Mouse (Mus musculus) myocyte (in vitro differentiated cells): ENCODE measurements around the gene Jaml. TPM values are rescaled to one million over a fixed set of nuclear protein-coding genes. Genes with fewer than 3 reads are reported as not detected.
A peak's percentile ranks its signal among the peaks of the same experiment; 100 is the strongest.

ENCODE experiments used
- H3K27me3 ChIP-seq: one replicate; pipeline ENCODE4 v1.6.1; 2011; ENCODE audit not compliant: control insufficient read depth, insufficient read depth, insufficient read length
- H3K36me3 ChIP-seq: one replicate; pipeline ENCODE4 v1.6.1; 2011; ENCODE audit not compliant: control insufficient read depth, insufficient read depth
- H3K4me2 ChIP-seq: one replicate; pipeline ENCODE4 v1.6.1; 2011; ENCODE audit warnings: low read depth, control low read depth
- H3K4me3 ChIP-seq: one replicate; pipeline ENCODE4 v1.5.1; 2011; ENCODE audit warnings: mild to moderate bottlenecking, control low read depth, moderate library complexity
- H3K79me2 ChIP-seq: one replicate; pipeline ENCODE4 v1.6.1; 2011; ENCODE audit not compliant: control insufficient read depth, insufficient read depth
- H3ac ChIP-seq: one replicate; pipeline ENCODE4 v1.6.1; 2011; ENCODE audit not compliant: control insufficient read depth, insufficient read length
- CEBPB ChIP-seq: IDR thresholded peaks from 2 replicates; pipeline ENCODE4 v1.6.1; 2011; ENCODE audit warnings: mild to moderate bottlenecking, moderate library complexity; ENCODE audit not compliant: poor library complexity, insufficient read depth, severe bottlenecking
- E2F4 ChIP-seq: IDR thresholded peaks from one replicate; pipeline ENCODE4 v1.6.1; 2011; ENCODE audit warnings: mild to moderate bottlenecking, control low read depth, moderate library complexity; ENCODE audit not compliant: insufficient read depth
- MAX ChIP-seq: IDR thresholded peaks from one replicate; pipeline ENCODE4 v1.6.1; 2011; ENCODE audit warnings: low read depth, mild to moderate bottlenecking, control low read depth
- MYOD1 ChIP-seq, 3 experiments: IDR thresholded peaks; one replicate each; pipeline ENCODE4 v1.6.1; 2011; ENCODE audit warnings: control low read depth in 2 of 3, low read depth in 2 of 3, mild to moderate bottlenecking in 2 of 3, moderate library complexity in 1 of 3; ENCODE audit not compliant: insufficient read length in 2 of 3, control insufficient read depth in 1 of 3
- MYOG ChIP-seq, 3 experiments: IDR thresholded peaks; one replicate each; pipeline ENCODE4 v1.6.1; 2011; ENCODE audit warnings: control low read depth in 2 of 3, low read depth in 2 of 3, mild to moderate bottlenecking in 2 of 3; ENCODE audit not compliant: insufficient read length in 2 of 3, control insufficient read depth in 1 of 3, insufficient read depth in 1 of 3
- POLR2A ChIP-seq: IDR thresholded peaks from one replicate; pipeline ENCODE4 v1.6.1; 2011; ENCODE audit warnings: low read depth, mild to moderate bottlenecking, control low read depth, moderate library complexity; ENCODE audit not compliant: insufficient read length
- POLR2AphosphoS2 ChIP-seq: IDR thresholded peaks from one replicate; pipeline ENCODE4 v1.6.1; 2011; ENCODE audit warnings: low read depth, control low read depth; ENCODE audit not compliant: insufficient read length
- REST ChIP-seq: IDR thresholded peaks from one replicate; pipeline ENCODE4 v1.6.1; 2011; ENCODE audit warnings: mild to moderate bottlenecking, control low read depth, moderate library complexity; ENCODE audit not compliant: insufficient read depth, insufficient read length
- SRF ChIP-seq: IDR thresholded peaks from one replicate; pipeline ENCODE4 v1.6.1; 2011; ENCODE audit warnings: low read depth; ENCODE audit not compliant: control insufficient read depth, insufficient read length
- TCF12 ChIP-seq: IDR thresholded peaks from one replicate; pipeline ENCODE4 v1.6.1; 2011; ENCODE audit warnings: mild to moderate bottlenecking, control low read depth; ENCODE audit not compliant: poor library complexity, insufficient read depth, severe bottlenecking
- TCF3 ChIP-seq: IDR thresholded peaks from one replicate; pipeline ENCODE4 v1.6.1; 2011; ENCODE audit warnings: low read depth, control low read depth; ENCODE audit not compliant: insufficient read length
- USF1 ChIP-seq: IDR thresholded peaks from one replicate; pipeline ENCODE4 v1.6.1; 2011; ENCODE audit warnings: low read depth, mild to moderate bottlenecking, control low read depth, moderate library complexity
- polyA plus RNA-seq: library from polyadenylated mRNA; unstranded; fragments of >200 nt; fragmentation: generic; extraction: Trizol; gene quantifications from one replicate; pipeline ENCODE4 v1.2.1, GENCODE M21; 2012; ENCODE audit warnings: missing spikeins

Gene Jaml
- polyA plus RNA-seq, 1 experiment = not detected

DNA sequence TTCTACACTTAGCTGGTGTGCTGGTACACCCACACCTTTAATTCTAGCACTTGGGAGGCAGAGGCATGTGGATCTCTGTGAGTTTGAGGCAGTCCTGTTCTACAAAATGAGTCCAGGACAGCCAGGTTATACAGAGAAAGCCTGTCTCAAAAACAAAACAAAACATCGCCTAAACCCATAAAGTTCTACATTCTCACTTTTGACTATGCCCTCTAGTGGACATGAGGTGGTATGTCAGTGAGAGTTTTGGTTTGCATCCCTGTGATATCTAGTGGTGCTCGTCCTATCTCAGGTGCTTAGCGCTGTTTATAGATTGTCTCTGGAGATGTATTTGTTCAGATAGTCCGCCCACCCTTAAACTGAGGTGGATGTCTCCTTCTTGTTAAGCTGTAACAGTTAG lies 30.5 kb upstream of the Jaml start:
- no peak overlapping the region for H3K4me3 ChIP-seq
- no peaks in the 10 kb centered on the region for H3K36me3 ChIP-seq
- peak overlapping the region; percentile 41 for H3K4me2 ChIP-seq
- H3ac ChIP-seq = no peak overlapping the region
- no peak for TF ChIP-seq MAX
- no peak for TF ChIP-seq SRF
- TF ChIP-seq MYOD1 (IDR thresholded peaks at IDR 0.05; ENCODE audit: control insufficient read depth in 1 of 3, insufficient read length in 2 of 3, low read depth in 2 of 3) = no peak
- TF ChIP-seq POLR2A = no peak
- no peak for TF ChIP-seq TCF12
- TF ChIP-seq POLR2AphosphoS2 = no peak
- no peak for TF ChIP-seq USF1
- no peak for TF ChIP-seq REST
- TF ChIP-seq E2F4 = no peak
- no peak for TF ChIP-seq TCF3
- no peak for TF ChIP-seq CEBPB
- TF ChIP-seq MYOG (IDR thresholded peaks at IDR 0.05; ENCODE audit: control insufficient read depth in 1 of 3, insufficient read depth in 1 of 3, insufficient read length in 2 of 3, low read depth in 2 of 3) = no peak
- no peaks in the 10 kb centered on the region for H3K79me2 ChIP-seq
- H3K27me3 ChIP-seq = peaks cover 9% of the 10 kb centered on the region

GRCm38 (mm10) chr9:45049731-45050130 lies 29.3 kb upstream of the Jaml start:
- TF ChIP-seq POLR2A (no peak), POLR2AphosphoS2 (no peak)
- no peaks in the 10 kb centered on the region for H3K27me3 ChIP-seq
- no peak overlapping the region for H3ac ChIP-seq
- H3K36me3 ChIP-seq = no peaks in the 10 kb centered on the region
- H3K4me3 ChIP-seq = no peak overlapping the region
- H3K79me2 ChIP-seq = no peaks in the 10 kb centered on the region
- H3K4me2 ChIP-seq = no peak overlapping the region

- H3K79me2 ChIP-seq = no peaks in the 10 kb centered on the region
- H3K27me3 ChIP-seq = peaks cover 5% of the 10 kb centered on the region
- no peak overlapping the region for H3K4me2 ChIP-seq
These were observed 28.7 kb upstream of the Jaml start for GRCm38 (mm10) chr9:45050301-45050700.

GRCm38 (mm10) chr9:45055082-45055713 lies 23.8 kb upstream of the Jaml start, which contains the start of gene Mpzl3:
Gene Mpzl3 (plus strand): TSS chr9:45055186.
- H3K27me3 ChIP-seq = peaks cover 32% of the 10 kb centered on the region
- peak within 1 kb of the TSS; percentile 49 for H3K4me2 ChIP-seq
- H3K36me3 ChIP-seq = no peaks in the 10 kb centered on the region
- TF ChIP-seq TCF3 = no peak
- no peak for TF ChIP-seq POLR2AphosphoS2
- no peak for TF ChIP-seq MYOD1 (IDR thresholded peaks at IDR 0.05; ENCODE audit: control insufficient read depth in 1 of 3, insufficient read length in 2 of 3, low read depth in 2 of 3)
- TF ChIP-seq SRF = no peak
- TF ChIP-seq USF1 = no peak
- no peak for TF ChIP-seq MYOG (IDR thresholded peaks at IDR 0.05; ENCODE audit: control insufficient read depth in 1 of 3, insufficient read depth in 1 of 3, insufficient read length in 2 of 3, low read depth in 2 of 3)
- TF ChIP-seq CEBPB = no peak
- TF ChIP-seq TCF12 = no peak
- TF ChIP-seq POLR2A = no peak
- no peak for TF ChIP-seq REST
- no peak for TF ChIP-seq MAX
- TF ChIP-seq E2F4 = no peak
- no peaks in the 10 kb centered on the region for H3K79me2 ChIP-seq
- no peak within 1 kb of the TSS for H3ac ChIP-seq
- H3K4me3 ChIP-seq = peak within 1 kb of the TSS; percentile 16

More at GRCm38 (mm10) chr9:45050301-45050700, 28.7 kb upstream of the Jaml start:
- H3K36me3 ChIP-seq = no peaks in the 10 kb centered on the region
- no peak overlapping the region for H3K4me3 ChIP-seq
- TF ChIP-seq SRF (no peak), POLR2AphosphoS2 (no peak), MAX (no peak), CEBPB (no peak), MYOG (IDR thresholded peaks at IDR 0.05; ENCODE audit: control insufficient read depth in 1 of 3, insufficient read depth in 1 of 3, insufficient read length in 2 of 3, low read depth in 2 of 3) (no peak), TCF3 (no peak), E2F4 (no peak), TCF12 (no peak), MYOD1 (IDR thresholded peaks at IDR 0.05; ENCODE audit: control insufficient read depth in 1 of 3, insufficient read length in 2 of 3, low read depth in 2 of 3) (no peak), POLR2A (no peak), REST (no peak), USF1 (no peak)
- no peak overlapping the region for H3ac ChIP-seq
